Mouse (Mus musculus) heart, embryonic 11.5 days (tissue): ENCODE measurements around the gene Sult6b1. TPM values are rescaled to one million over a fixed set of nuclear protein-coding genes. Genes with fewer than 3 reads are reported as not detected.

ENCODE experiments used
- ATAC-seq: fragments of 200-750 bp; cut with Nextera tagmentation; replicated peaks from 2 replicates; pipeline ENCODE4 v1.8.0; 2017; ENCODE audit warnings: moderate library complexity; ENCODE audit not compliant: insufficient number of reproducible peaks, low FRiP score, low TSS enrichment
- H3K27ac ChIP-seq: fragments of 300-500 bp; sonication (generic); 2 replicates; pipeline ENCODE4 v1.5.1; 2014; ENCODE audit warnings: mild to moderate bottlenecking, low read depth, low read length
- H3K27me3 ChIP-seq: fragments of 300-500 bp; sonication (generic); 2 replicates; pipeline ENCODE4 v1.6.1; 2014; ENCODE audit warnings: mild to moderate bottlenecking, low read length, mixed read lengths; ENCODE audit not compliant: control insufficient read depth, insufficient read depth
- H3K36me3 ChIP-seq: fragments of 300-500 bp; sonication (generic); 2 replicates; pipeline ENCODE4 v1.6.1; 2014; ENCODE audit warnings: mild to moderate bottlenecking, low read length, moderate library complexity, mixed read lengths; ENCODE audit not compliant: control insufficient read depth, insufficient read depth
- H3K4me1 ChIP-seq: fragments of 300-500 bp; sonication (generic); 2 replicates; pipeline ENCODE4 v1.6.1; 2014; ENCODE audit warnings: low read length; ENCODE audit not compliant: control insufficient read depth, insufficient read depth
- H3K4me2 ChIP-seq: fragments of 300-500 bp; sonication (generic); 2 replicates; pipeline ENCODE4 v1.6.1; 2014; ENCODE audit warnings: mild to moderate bottlenecking, moderate library complexity
- H3K4me3 ChIP-seq: fragments of 300-500 bp; sonication (generic); 2 replicates; pipeline ENCODE4 v1.5.1; 2014; ENCODE audit warnings: low read depth, low read length
- H3K9ac ChIP-seq: fragments of 300-500 bp; sonication (generic); 2 replicates; pipeline ENCODE4 v1.6.1; 2014; ENCODE audit warnings: mild to moderate bottlenecking, low read depth, low read length, moderate library complexity
- H3K9me3 ChIP-seq: fragments of 300-500 bp; sonication (generic); replicated peaks from 2 replicates; pipeline ENCODE4 v1.6.1; 2016; ENCODE audit warnings: low read length; ENCODE audit not compliant: control insufficient read depth
- WGBS: fragments of 180-500 bp; shearing (Covaris S2); extraction: QIAGEN DNeasy Blood & Tissue Kit; methylation state at CpG from one replicate; pipeline ENCODE4 v1.1.7; 2014; ENCODE audit not compliant: insufficient replicate concordance; 5-methylcytosine and 5-hydroxymethylcytosine counted together
- polyA plus RNA-seq: library from polyadenylated mRNA; unstranded; fragments of >200 nt; fragmentation: Nextera tagmentation; extraction: Ambion mirVana; gene quantifications from 2 replicates; pipeline ENCODE4 v1.2.1, GENCODE M21; 2014

Sult6b1 gene
- polyA plus RNA-seq, 1 experiment from 2014 or later: 0.33 TPM

- Histone ChIP-seq H3K27ac (no peak overlapping the region), H3K36me3 (no peaks in the 10 kb centered on the region), H3K4me3 (no peak overlapping the region), H3K4me2 (peak overlapping the region; percentile 42), H3K4me1 (no peaks in the 10 kb centered on the region), H3K9me3 (no peaks in the 10 kb centered on the region), H3K27me3 (no peaks in the 10 kb centered on the region), H3K9ac (no peak overlapping the region)
- WGBS: 31% methylated on average over 8 of the region's 8 CpGs
- ATAC-seq: no peak
These were observed 11.4 kb downstream of the Sult6b1 start for GRCm38 (mm10) chr17:78895394-78895793.

- ATAC-seq: no peak
- Histone ChIP-seq H3K4me1 (no peaks in the 10 kb centered on the region), H3K9ac (no peak overlapping the region), H3K9me3 (no peaks in the 10 kb centered on the region), H3K4me2 (no peak overlapping the region), H3K27ac (no peak overlapping the region), H3K36me3 (no peaks in the 10 kb centered on the region), H3K4me3 (no peak overlapping the region), H3K27me3 (no peaks in the 10 kb centered on the region)
- WGBS: 75% methylated on average over 7 of the region's 7 CpGs
These were observed 11.8 kb downstream of the Sult6b1 start for GRCm38 (mm10) chr17:78894991-78895390.

GRCm38 (mm10) chr17:78891020-78891419 lies 15.8 kb downstream of the Sult6b1 start:
- WGBS: 73% methylated on average over 9 of the region's 9 CpGs
- Histone ChIP-seq H3K27ac (no peak overlapping the region), H3K4me3 (no peak overlapping the region), H3K9ac (no peak overlapping the region), H3K9me3 (no peaks in the 10 kb centered on the region), H3K4me1 (no peaks in the 10 kb centered on the region), H3K4me2 (no peak overlapping the region), H3K27me3 (no peaks in the 10 kb centered on the region), H3K36me3 (no peaks in the 10 kb centered on the region)
- no peak for ATAC-seq

- 54% methylated on average over 3 of the region's 3 CpGs for WGBS
- Histone ChIP-seq H3K36me3 (no peaks in the 10 kb centered on the region), H3K27ac (no peak overlapping the region), H3K9me3 (no peaks in the 10 kb centered on the region), H3K4me2 (no peak overlapping the region), H3K27me3 (no peaks in the 10 kb centered on the region), H3K4me1 (no peaks in the 10 kb centered on the region), H3K9ac (no peak overlapping the region), H3K4me3 (no peak overlapping the region)
- no peak for ATAC-seq
These were observed 17.6 kb downstream of the Sult6b1 start for GRCm38 (mm10) chr17:78889184-78889583.

- Histone ChIP-seq H3K9me3 (no peaks in the 10 kb centered on the region), H3K36me3 (no peaks in the 10 kb centered on the region), H3K4me3 (no peak overlapping the region), H3K27ac (no peak overlapping the region), H3K27me3 (no peaks in the 10 kb centered on the region), H3K9ac (no peak overlapping the region), H3K4me1 (no peaks in the 10 kb centered on the region), H3K4me2 (no peak overlapping the region)
- WGBS: 86% methylated on average over 4 of the region's 4 CpGs
- ATAC-seq: no peak
These were observed 18.2 kb downstream of the Sult6b1 start for GRCm38 (mm10) chr17:78888554-78888953.

GRCm38 (mm10) chr17:78885286-78886065 lies 21.3 kb downstream of the Sult6b1 start:
- H3K4me1 ChIP-seq: 0 out of 2 replicates have a peak, but pooled peaks cover 7% of the 10 kb centered on the region
- WGBS: 72% methylated on average over 5 of the region's 5 CpGs
- no peak for ATAC-seq
- no peak overlapping the region for H3K4me3 ChIP-seq
- H3K4me2 ChIP-seq: no peak overlapping the region
- H3K27ac ChIP-seq: no peak overlapping the region
- no peaks in the 10 kb centered on the region for H3K36me3 ChIP-seq
- no peak overlapping the region for H3K9ac ChIP-seq
- no peaks in the 10 kb centered on the region for H3K9me3 ChIP-seq
- H3K27me3 ChIP-seq: no peaks in the 10 kb centered on the region

GRCm38 (mm10) chr17:78883291-78883690 lies 23.5 kb downstream of the Sult6b1 start:
- H3K4me1 ChIP-seq: 0 out of 2 replicates have a peak, but pooled peaks cover 7% of the 10 kb centered on the region
- WGBS: 92% methylated on average over 4 of the region's 4 CpGs
- H3K9ac ChIP-seq: no peak overlapping the region
- no peak overlapping the region for H3K27ac ChIP-seq
- no peaks in the 10 kb centered on the region for H3K27me3 ChIP-seq
- no peak overlapping the region for H3K4me3 ChIP-seq
- no peaks in the 10 kb centered on the region for H3K9me3 ChIP-seq
- no peaks in the 10 kb centered on the region for H3K36me3 ChIP-seq
- no peak for ATAC-seq
- H3K4me2 ChIP-seq: no peak overlapping the region

GRCm38 (mm10) chr17:78882401-78883112 lies 24.2 kb downstream of the Sult6b1 start, which contains the start of gene Eif2ak2:
TSS of gene Eif2ak2 (minus strand) at chr17:78882573.
- peak within 1 kb of the TSS; percentile 76 for H3K27ac ChIP-seq
- no peaks in the 10 kb centered on the region for H3K27me3 ChIP-seq
- peak within 1 kb of the TSS; percentile 67 for H3K4me3 ChIP-seq
- peak within 1 kb of the TSS; percentile 71 for H3K4me2 ChIP-seq
- peak within 1 kb of the TSS; percentile 86 for H3K9ac ChIP-seq
- no peaks in the 10 kb centered on the region for H3K36me3 ChIP-seq
- ATAC-seq: peak; percentile 96
- H3K9me3 ChIP-seq: no peaks in the 10 kb centered on the region
- H3K4me1 ChIP-seq: 0 out of 2 replicates have a peak, but pooled peaks cover 7% of the 10 kb centered on the region
- 1% methylated on average over 28 of the region's 28 CpGs for WGBS
